Mouse (Mus musculus): ENCODE measurements around the gene Dld.

DNA sequence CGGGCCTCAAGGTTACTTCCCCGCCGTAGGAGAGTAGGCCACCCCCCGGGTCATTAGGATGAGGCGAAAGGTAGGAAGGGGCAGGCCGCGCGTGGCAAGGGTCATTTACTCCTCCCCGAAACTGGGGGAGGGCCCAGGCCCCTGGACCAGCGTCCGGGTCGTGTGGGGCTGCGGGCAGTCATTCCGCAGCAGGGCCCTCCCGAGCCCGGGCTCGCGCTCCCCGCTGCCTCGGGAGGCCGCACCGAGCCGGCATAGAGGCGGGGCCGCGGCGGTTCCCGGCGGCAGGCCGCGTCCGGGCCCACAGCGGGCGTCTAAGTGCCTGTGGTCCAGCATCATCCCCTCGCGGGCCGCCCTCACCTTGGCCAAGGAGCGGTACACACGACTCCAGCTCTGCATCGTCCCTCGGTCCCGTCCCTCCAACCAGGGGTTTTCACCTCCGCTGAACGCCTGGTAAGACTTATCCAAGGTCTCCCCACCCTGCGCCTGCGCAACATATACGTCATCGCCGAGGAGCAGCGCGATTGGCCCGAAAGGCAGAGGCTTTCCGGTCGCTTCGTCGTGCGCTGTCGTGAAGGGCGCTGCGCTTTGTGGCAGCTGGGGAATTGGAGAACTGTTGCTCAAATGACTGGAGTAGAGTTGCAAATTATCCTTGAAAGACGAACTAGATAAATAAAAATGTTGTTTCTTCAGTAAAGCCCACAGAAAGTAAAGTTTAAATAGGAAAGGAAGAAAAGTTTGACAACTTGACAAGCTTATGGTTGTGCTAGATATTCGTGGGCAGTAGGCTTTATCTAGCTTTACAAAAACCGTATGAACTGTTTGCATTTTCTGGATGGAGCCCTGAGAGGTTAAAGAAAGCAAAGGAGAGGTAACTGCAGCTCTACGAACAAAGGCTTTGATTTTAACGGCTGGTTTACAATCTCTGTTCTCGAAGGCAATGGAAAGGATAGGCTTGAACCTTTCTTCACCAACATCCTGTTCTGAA lies at the start of gene Dld:
- TF ChIP-seq CTCF (conservative IDR thresholded peaks at IDR 0.05; ENCODE audit: low read length), result no peak
- no peak for TF ChIP-seq NANOG (IDR thresholded peaks at IDR 0.05; ENCODE audit: borderline replicate concordance, low read length)
